Mouse (Mus musculus) kidney, adult 2 months (tissue): ENCODE measurements at regions not wholly inside any gene's neighbourhood (a gene's known extent, or its start where the extent isn't known, plus 50 kb on each side); places are given as distances from the start of the nearest gene placed in this dataset.

Source experiments
- DNase-seq: peaks from one replicate; pipeline ENCODE4 v3.0.0; 2021
- H3K27ac ChIP-seq: fragments of 200-500 bp; 2 replicates; pipeline ENCODE4 v1.5.1; 2012; ENCODE audit warnings: low read depth, low read length, control low read depth, inconsistent platforms; ENCODE audit not compliant: insufficient read depth
- H3K27me3 ChIP-seq: fragments of 200-500 bp; replicated peaks from 2 replicates; pipeline ENCODE4 v1.6.1; 2012; ENCODE audit warnings: mild to moderate bottlenecking, moderate library complexity, low read length, inconsistent platforms; ENCODE audit not compliant: control insufficient read depth, insufficient read depth
- H3K36me3 ChIP-seq: fragments of 200-500 bp; 2 replicates; pipeline ENCODE4 v1.6.1; 2012; ENCODE audit warnings: mild to moderate bottlenecking, moderate library complexity, low read length, inconsistent platforms; ENCODE audit not compliant: control insufficient read depth, insufficient read depth
- H3K4me1 ChIP-seq: fragments of 200-500 bp; 2 replicates; pipeline ENCODE4 v1.6.1; 2011; ENCODE audit warnings: low read length; ENCODE audit not compliant: control insufficient read depth, insufficient read depth
- H3K4me3 ChIP-seq: fragments of 200-500 bp; 2 replicates; pipeline ENCODE4 v1.5.1; 2011; ENCODE audit warnings: mild to moderate bottlenecking, low read depth, low read length, control low read depth; ENCODE audit not compliant: insufficient read depth
- CTCF ChIP-seq: fragments of 200-500 bp; conservative IDR thresholded peaks from 2 replicates; pipeline ENCODE4 v1.5.1; 2011; ENCODE audit warnings: low read depth, mild to moderate bottlenecking, control low read depth, low read length, moderate library complexity, mixed read lengths; ENCODE audit not compliant: insufficient read depth, insufficient read length
- POLR2A ChIP-seq: fragments of 200-500 bp; IDR thresholded peaks from one replicate; pipeline ENCODE4 v1.6.1; 2011; ENCODE audit warnings: low read depth, low read length, control low read depth
- WGBS: fragments of 180-500 bp; shearing (Covaris S2); methylation state at CpG from one replicate; pipeline ENCODE4 v1.1.7; 2018; 5-methylcytosine and 5-hydroxymethylcytosine counted together

GRCm38 (mm10) chr6:49671912-49672311 lies 150.6 kb upstream of the Npy start:
- Histone ChIP-seq H3K27ac (no peak overlapping the region), H3K4me3 (no peak overlapping the region), H3K36me3 (no peaks in the 10 kb centered on the region), H3K4me1 (no peaks in the 10 kb centered on the region), H3K27me3 (no peaks in the 10 kb centered on the region)
- no peak for TF ChIP-seq POLR2A
- no peak for TF ChIP-seq CTCF
- WGBS: 79% methylated on average over 2 of the region's 2 CpGs
- no peak for DNase-seq

- no peak overlapping the region for H3K4me3 ChIP-seq
- no peaks in the 10 kb centered on the region for H3K27me3 ChIP-seq
- H3K36me3 ChIP-seq: no peaks in the 10 kb centered on the region
- H3K27ac ChIP-seq: no peak overlapping the region
- H3K4me1 ChIP-seq: no peaks in the 10 kb centered on the region
- TF ChIP-seq CTCF: no peak
- peak; percentile 1 for DNase-seq
- WGBS: 37% methylated on average over 4 of the region's 4 CpGs
These were observed 135.7 kb upstream of the Npy start for GRCm38 (mm10) chr6:49686776-49687175.

GRCm38 (mm10) chr6:49692032-49692539 lies 130.4 kb upstream of the Npy start:
- DNase-seq: peak; percentile 9
- H3K36me3 ChIP-seq: no peaks in the 10 kb centered on the region
- H3K27ac ChIP-seq: no peak overlapping the region
- H3K4me1 ChIP-seq: no peaks in the 10 kb centered on the region
- H3K4me3 ChIP-seq: no peak overlapping the region
- WGBS: 13% methylated on average over 6 of the region's 6 CpGs
- H3K27me3 ChIP-seq: no peaks in the 10 kb centered on the region
- no peak for TF ChIP-seq CTCF
- TF ChIP-seq POLR2A: no peak

- no peaks in the 10 kb centered on the region for H3K4me1 ChIP-seq
- no peak for TF ChIP-seq CTCF
- no peak for TF ChIP-seq POLR2A
- DNase-seq: no peak
- WGBS: 74% methylated on average over 5 of the region's 5 CpGs
- H3K36me3 ChIP-seq: no peaks in the 10 kb centered on the region
- no peaks in the 10 kb centered on the region for H3K27me3 ChIP-seq
- no peak overlapping the region for H3K4me3 ChIP-seq
- H3K27ac ChIP-seq: no peak overlapping the region
These were observed 127.7 kb upstream of the Npy start for GRCm38 (mm10) chr6:49694851-49695250.

GRCm38 (mm10) chr6:49696990-49697389 lies 125.5 kb upstream of the Npy start:
- Histone ChIP-seq H3K36me3 (no peaks in the 10 kb centered on the region), H3K4me1 (no peaks in the 10 kb centered on the region), H3K4me3 (no peak overlapping the region), H3K27ac (no peak overlapping the region), H3K27me3 (no peaks in the 10 kb centered on the region)
- TF ChIP-seq POLR2A (no peak), CTCF (no peak)
- DNase-seq: no peak
- 84% methylated on average over 10 of the region's 10 CpGs for WGBS

GRCm38 (mm10) chr6:49701453-49701852 lies 121.1 kb upstream of the Npy start:
- no peak for TF ChIP-seq POLR2A
- no peak for TF ChIP-seq CTCF
- Histone ChIP-seq H3K4me3 (no peak overlapping the region), H3K27ac (no peak overlapping the region), H3K36me3 (no peaks in the 10 kb centered on the region), H3K4me1 (no peaks in the 10 kb centered on the region), H3K27me3 (no peaks in the 10 kb centered on the region)
- 90% methylated on average over 7 of the region's 7 CpGs for WGBS
- no peak for DNase-seq

- WGBS: 51% methylated on average over 1 of the region's 1 CpGs
- no peak for TF ChIP-seq POLR2A
- TF ChIP-seq CTCF: no peak
- no peak for DNase-seq
These were observed 109.5 kb upstream of the Npy start for GRCm38 (mm10) chr6:49712980-49713379.

GRCm38 (mm10) chr6:49716520-49716919 lies 106.0 kb upstream of the Npy start:
- H3K27ac ChIP-seq: no peak overlapping the region
- no peaks in the 10 kb centered on the region for H3K4me1 ChIP-seq
- no peaks in the 10 kb centered on the region for H3K27me3 ChIP-seq
- DNase-seq: peak; percentile 24
- 7% methylated on average over 2 of the region's 2 CpGs for WGBS
- no peaks in the 10 kb centered on the region for H3K36me3 ChIP-seq
- no peak overlapping the region for H3K4me3 ChIP-seq
- no peak for TF ChIP-seq POLR2A

More at GRCm38 (mm10) chr6:49712980-49713379, 109.5 kb upstream of the Npy start:
- Histone ChIP-seq H3K36me3 (no peaks in the 10 kb centered on the region), H3K4me1 (no peaks in the 10 kb centered on the region), H3K4me3 (no peak overlapping the region), H3K27me3 (no peaks in the 10 kb centered on the region), H3K27ac (no peak overlapping the region)
